Mouse (Mus musculus): ENCODE data around the gene Ptger3. TPM values are rescaled to one million over a fixed set of nuclear protein-coding genes. Genes with fewer than 3 reads are reported as not detected.

Ptger3 gene
- polyA plus RNA-seq, 1 experiment: 2.8 TPM

GRCm38 (mm10) chr3:157627407-157627806 is 60.7 kb downstream of the Ptger3 start:
- Histone ChIP-seq H3K4me1 (ENCODE audit: control insufficient read depth, insufficient read depth, insufficient read length) (0 out of 2 replicates have a peak, but pooled peaks cover 2% of the 10 kb centered on the region), H3K27ac (ENCODE audit: insufficient read depth, low read length) (no peak overlapping the region), H3K27me3 (ENCODE audit: control insufficient read depth, insufficient read depth, low read length) (no peaks in the 10 kb centered on the region), H3K36me3 (ENCODE audit: control insufficient read depth, insufficient read depth, low read length) (no peaks in the 10 kb centered on the region), H3K4me3 (ENCODE audit: extremely low read depth, insufficient read depth, insufficient read length) (no peak overlapping the region)
- 13% methylated on average over 3 of the region's 3 CpGs for WGBS
- DNase-seq (ENCODE audit: low read depth in 1 of 2, low spot score in 2 of 2): no peak
- TF ChIP-seq CTCF (IDR thresholded peaks at IDR 0.05; ENCODE audit: extremely low read depth, insufficient read depth, insufficient read length, insufficient replicate concordance) (no peak), POLR2A (IDR thresholded peaks at IDR 0.05; ENCODE audit: low read depth, low read length) (no peak)

DNA sequence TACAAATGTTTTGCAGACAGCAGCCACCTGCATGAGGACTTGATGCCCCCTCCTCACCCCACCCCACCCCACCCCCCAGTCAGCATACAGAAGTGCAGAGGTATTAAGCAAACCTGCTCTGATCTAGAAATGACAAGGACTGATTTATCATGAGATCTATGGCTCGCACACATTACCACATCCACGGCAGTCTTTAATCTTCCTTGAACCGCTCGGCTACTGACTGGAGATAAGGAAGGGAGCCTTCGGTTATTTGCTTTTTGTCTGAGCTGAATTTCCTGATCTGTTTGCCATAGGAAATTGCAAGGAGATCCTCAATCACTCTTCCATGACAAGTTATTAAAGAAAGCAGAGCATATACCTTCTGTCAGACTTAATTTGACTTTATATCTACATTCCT is 64.0 kb downstream of the Ptger3 start:
- WGBS: 69% methylated on average over 5 of the region's 5 CpGs
- Histone ChIP-seq H3K4me1 (ENCODE audit: control insufficient read depth, insufficient read depth, insufficient read length) (peaks cover 2% of the 10 kb centered on the region; the same call in 1 of the 2 replicates), H3K27me3 (ENCODE audit: control insufficient read depth, insufficient read depth, low read length) (no peaks in the 10 kb centered on the region), H3K36me3 (ENCODE audit: control insufficient read depth, insufficient read depth, low read length) (no peaks in the 10 kb centered on the region), H3K27ac (ENCODE audit: insufficient read depth, low read length) (no peak overlapping the region), H3K4me3 (ENCODE audit: extremely low read depth, insufficient read depth, insufficient read length) (no peak overlapping the region)
- DNase-seq (ENCODE audit: low read depth in 1 of 2, low spot score in 2 of 2): no peak
- TF ChIP-seq CTCF (IDR thresholded peaks at IDR 0.05; ENCODE audit: extremely low read depth, insufficient read depth, insufficient read length, insufficient replicate concordance) (no peak), POLR2A (IDR thresholded peaks at IDR 0.05; ENCODE audit: low read depth, low read length) (no peak)

DNA sequence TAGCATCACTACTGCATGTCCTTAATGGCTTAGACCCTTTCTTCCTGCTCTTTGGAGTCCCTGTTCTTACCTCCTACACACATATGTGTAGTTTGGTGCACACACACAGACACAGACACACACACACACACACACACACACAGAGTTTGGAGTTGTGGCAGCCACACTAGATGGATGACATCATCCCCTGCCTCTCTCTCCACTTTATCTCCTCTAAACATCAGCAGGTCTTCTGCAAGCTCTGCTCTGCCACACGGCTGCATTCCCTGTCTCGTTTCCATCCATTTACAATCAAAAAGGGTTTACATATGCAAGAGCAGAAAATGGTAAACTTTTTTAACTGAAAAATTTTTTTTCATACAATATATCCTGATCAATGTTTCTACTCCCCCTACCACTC is 64.7 kb downstream of the Ptger3 start:
- 64% methylated on average over 2 of the region's 2 CpGs for WGBS

DNA sequence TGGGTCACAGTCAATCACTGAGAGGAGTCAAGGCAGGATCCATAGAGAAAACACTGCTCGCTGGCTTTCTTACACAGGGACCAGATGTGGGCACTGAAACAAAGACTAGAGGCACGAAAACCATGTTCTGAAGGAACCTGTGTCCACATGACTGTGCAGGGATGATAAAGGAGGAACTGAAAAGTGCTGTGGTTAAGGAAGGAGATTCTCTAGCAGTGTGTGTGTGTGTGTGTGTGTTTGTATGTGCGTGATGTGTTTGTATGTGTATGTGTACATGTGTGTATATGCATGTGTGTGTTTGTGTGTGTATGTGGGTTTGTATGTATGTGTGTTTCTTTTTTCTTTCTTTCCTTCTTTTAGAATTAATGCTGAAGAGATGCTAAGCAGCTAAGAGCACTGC is 67.7 kb downstream of the Ptger3 start:
- H3K27me3 ChIP-seq (ENCODE audit: control insufficient read depth, insufficient read depth, low read length): no peaks in the 10 kb centered on the region
- no peak for TF ChIP-seq CTCF (IDR thresholded peaks at IDR 0.05; ENCODE audit: extremely low read depth, insufficient read depth, insufficient read length, insufficient replicate concordance)
- TF ChIP-seq POLR2A (IDR thresholded peaks at IDR 0.05; ENCODE audit: low read depth, low read length): no peak
- no peak overlapping the region for H3K27ac ChIP-seq (ENCODE audit: insufficient read depth, low read length)
- WGBS: 25% methylated on average over 3 of the region's 3 CpGs
- DNase-seq (ENCODE audit: low read depth in 1 of 2, low spot score in 2 of 2): peak in 1 of 2 experiments; percentile 3
- no peaks in the 10 kb centered on the region; the same call in 1 of the 2 replicates for H3K4me1 ChIP-seq (ENCODE audit: control insufficient read depth, insufficient read depth, insufficient read length)
- H3K4me3 ChIP-seq (ENCODE audit: extremely low read depth, insufficient read depth, insufficient read length): no peak overlapping the region
- H3K36me3 ChIP-seq (ENCODE audit: control insufficient read depth, insufficient read depth, low read length): no peaks in the 10 kb centered on the region

More for the DNA sequence above, 64.7 kb downstream of the Ptger3 start:
- Histone ChIP-seq H3K36me3 (ENCODE audit: control insufficient read depth, insufficient read depth, low read length) (no peaks in the 10 kb centered on the region), H3K27ac (ENCODE audit: insufficient read depth, low read length) (no peak overlapping the region), H3K27me3 (ENCODE audit: control insufficient read depth, insufficient read depth, low read length) (no peaks in the 10 kb centered on the region), H3K4me3 (ENCODE audit: extremely low read depth, insufficient read depth, insufficient read length) (no peak overlapping the region), H3K4me1 (ENCODE audit: control insufficient read depth, insufficient read depth, insufficient read length) (peaks cover 2% of the 10 kb centered on the region; the same call in 1 of the 2 replicates)
- TF ChIP-seq CTCF (IDR thresholded peaks at IDR 0.05; ENCODE audit: extremely low read depth, insufficient read depth, insufficient read length, insufficient replicate concordance): no peak
- no peak for TF ChIP-seq POLR2A (IDR thresholded peaks at IDR 0.05; ENCODE audit: low read depth, low read length)
- DNase-seq (ENCODE audit: low read depth in 1 of 2, low spot score in 2 of 2): no peak

GRCm38 (mm10) chr3:157635713-157636112 is 69.0 kb downstream of the Ptger3 start:
- Histone ChIP-seq H3K4me1 (ENCODE audit: control insufficient read depth, insufficient read depth, insufficient read length) (no peaks in the 10 kb centered on the region; the same call in 1 of the 2 replicates), H3K36me3 (ENCODE audit: control insufficient read depth, insufficient read depth, low read length) (no peaks in the 10 kb centered on the region), H3K27ac (ENCODE audit: insufficient read depth, low read length) (no peak overlapping the region), H3K4me3 (ENCODE audit: extremely low read depth, insufficient read depth, insufficient read length) (no peak overlapping the region), H3K27me3 (ENCODE audit: control insufficient read depth, insufficient read depth, low read length) (no peaks in the 10 kb centered on the region)
- no peak for DNase-seq (ENCODE audit: low read depth in 1 of 2, low spot score in 2 of 2)
- TF ChIP-seq CTCF (IDR thresholded peaks at IDR 0.05; ENCODE audit: extremely low read depth, insufficient read depth, insufficient read length, insufficient replicate concordance) (no peak), POLR2A (IDR thresholded peaks at IDR 0.05; ENCODE audit: low read depth, low read length) (no peak)
- WGBS: 59% methylated on average over 4 of the region's 4 CpGs

- Histone ChIP-seq H3K4me3 (ENCODE audit: extremely low read depth, insufficient read depth, insufficient read length) (no peak overlapping the region), H3K4me1 (ENCODE audit: control insufficient read depth, insufficient read depth, insufficient read length) (no peaks in the 10 kb centered on the region; the same call in 1 of the 2 replicates), H3K36me3 (ENCODE audit: control insufficient read depth, insufficient read depth, low read length) (no peaks in the 10 kb centered on the region), H3K27me3 (ENCODE audit: control insufficient read depth, insufficient read depth, low read length) (no peaks in the 10 kb centered on the region), H3K27ac (ENCODE audit: insufficient read depth, low read length) (no peak overlapping the region)
- DNase-seq (ENCODE audit: low read depth in 1 of 2, low spot score in 2 of 2): no peak
- TF ChIP-seq POLR2A (IDR thresholded peaks at IDR 0.05; ENCODE audit: low read depth, low read length) (no peak), CTCF (IDR thresholded peaks at IDR 0.05; ENCODE audit: extremely low read depth, insufficient read depth, insufficient read length, insufficient replicate concordance) (no peak)
Measured at GRCm38 (mm10) chr3:157636887-157637286, 70.2 kb downstream of the Ptger3 start.

DNA sequence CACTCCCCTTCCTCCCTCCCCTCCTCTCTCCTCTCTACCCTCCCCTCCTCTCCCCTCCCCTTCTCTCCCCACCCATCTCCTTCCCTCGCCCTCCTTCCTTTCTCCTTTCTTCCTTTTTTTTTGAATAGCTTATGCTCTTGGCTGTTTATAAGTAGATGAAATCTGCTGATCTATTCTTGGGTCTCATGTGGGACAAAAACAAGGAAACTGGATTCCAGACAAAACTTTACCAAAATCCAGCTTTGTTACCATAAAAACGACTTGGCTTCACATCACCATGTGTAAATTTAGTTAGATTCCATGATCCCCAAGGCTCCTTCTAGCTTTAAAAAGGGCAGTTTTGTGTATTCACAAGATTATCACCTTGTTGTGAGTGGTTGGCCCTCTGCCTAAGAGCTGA is 70.6 kb downstream of the Ptger3 start:
- DNase-seq (ENCODE audit: low read depth in 1 of 2, low spot score in 2 of 2): no peak
- TF ChIP-seq CTCF (IDR thresholded peaks at IDR 0.05; ENCODE audit: extremely low read depth, insufficient read depth, insufficient read length, insufficient replicate concordance) (no peak), POLR2A (IDR thresholded peaks at IDR 0.05; ENCODE audit: low read depth, low read length) (no peak)
- H3K4me3 ChIP-seq (ENCODE audit: extremely low read depth, insufficient read depth, insufficient read length): no peak overlapping the region
- H3K27ac ChIP-seq (ENCODE audit: insufficient read depth, low read length): no peak overlapping the region
- no peaks in the 10 kb centered on the region for H3K27me3 ChIP-seq (ENCODE audit: control insufficient read depth, insufficient read depth, low read length)
- 75% methylated on average over 2 of the region's 2 CpGs for WGBS
- no peaks in the 10 kb centered on the region; the same call in 1 of the 2 replicates for H3K4me1 ChIP-seq (ENCODE audit: control insufficient read depth, insufficient read depth, insufficient read length)
- H3K36me3 ChIP-seq (ENCODE audit: control insufficient read depth, insufficient read depth, low read length): no peaks in the 10 kb centered on the region
